Mouse (Mus musculus): ENCODE measurements around the gene Fcgr1. TPM values are rescaled to one million over a fixed set of nuclear protein-coding genes. Genes with fewer than 3 reads are reported as not detected.
A peak's percentile ranks its signal among the peaks of the same experiment; 100 is the strongest.
"Not testable (repeated sequence)": the region's sequence is repeated elsewhere in the genome, so short reads cannot be mapped to it uniquely, and the experiment has no call there.

The Fcgr1 gene
- total and polyA plus RNA-seq, 2 experiments = 2.2 to 3.7 TPM

DNA sequence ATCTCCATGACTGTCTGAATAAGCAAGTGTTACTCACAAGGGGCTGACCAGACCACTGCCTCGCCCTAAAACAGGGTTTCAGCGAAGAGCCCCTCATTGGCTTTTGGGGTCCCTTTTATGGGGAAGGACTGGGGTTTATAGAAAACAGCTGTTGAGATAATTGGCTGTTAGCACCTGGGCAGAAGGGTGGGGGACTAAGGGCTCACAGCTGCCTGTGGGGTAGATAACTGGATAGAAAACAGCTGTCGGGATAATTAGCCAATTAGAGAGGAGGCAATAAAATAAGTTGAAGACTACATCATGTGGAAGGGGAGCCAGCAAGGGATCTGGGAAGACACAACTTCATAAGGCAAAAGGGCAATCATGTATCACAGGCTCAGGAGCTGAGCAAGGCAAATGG, 42.9 kb downstream of the Fcgr1 start:
- 94% methylated on average over 3 of the region's 3 CpGs for WGBS
- Histone ChIP-seq H3K4me3 (ENCODE audit: insufficient read depth, low read depth, low read length) (no peak overlapping the region), H3K27ac (replicated peaks; ENCODE audit: insufficient read depth, low read depth, low read length) (no peak overlapping the region), H3K36me3 (ENCODE audit: control insufficient read depth, insufficient read depth, low read length) (no peaks in the 10 kb centered on the region), H3K27me3 (ENCODE audit: control insufficient read depth, insufficient read depth, low read length) (no peaks in the 10 kb centered on the region), H3K9ac (ENCODE audit: low read depth, low read length) (no peak overlapping the region), H3K79me2 (ENCODE audit: control insufficient read depth, insufficient read depth, low read length) (no peaks in the 10 kb centered on the region), H3K4me1 (ENCODE audit: control insufficient read depth, insufficient read depth, low read length) (peaks cover 2% of the 10 kb centered on the region; the same call in 1 of the 2 replicates)
- no peak for DNase-seq (ENCODE audit: extremely low read depth, low read depth, low spot score)
- TF ChIP-seq POLR2A (IDR thresholded peaks at IDR 0.05; ENCODE audit: extremely low read depth, insufficient read depth, low read length) (no peak), CTCF (IDR thresholded peaks at IDR 0.05; ENCODE audit: low read depth, low read length) (no peak)

DNA sequence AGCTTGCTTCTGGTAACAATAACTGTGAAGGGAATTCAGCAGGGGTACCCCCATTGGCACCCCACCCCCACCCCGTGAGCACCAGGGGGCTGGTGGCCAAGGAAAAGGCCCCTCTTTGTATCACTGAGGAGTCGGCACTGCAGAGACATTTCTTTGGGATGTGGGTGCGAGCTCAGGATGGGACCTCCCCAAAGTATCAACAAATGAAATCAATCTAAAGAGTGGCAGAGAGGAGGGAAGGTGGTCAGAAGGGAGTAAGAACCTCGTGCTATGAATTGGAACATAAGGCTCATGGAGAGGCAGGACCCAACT, 44.8 kb downstream of the Fcgr1 start:
- no peaks in the 10 kb centered on the region for H3K36me3 ChIP-seq (ENCODE audit: control insufficient read depth, insufficient read depth, low read length)
- peaks cover 7% of the 10 kb centered on the region for H3K4me1 ChIP-seq (ENCODE audit: control insufficient read depth, insufficient read depth, low read length)
- no peak overlapping the region for H3K4me3 ChIP-seq (ENCODE audit: insufficient read depth, low read depth, low read length)
- TF ChIP-seq CTCF (IDR thresholded peaks at IDR 0.05; ENCODE audit: low read depth, low read length) = no peak
- TF ChIP-seq POLR2A (IDR thresholded peaks at IDR 0.05; ENCODE audit: extremely low read depth, insufficient read depth, low read length) = no peak
- 58% methylated on average over 4 of the region's 4 CpGs for WGBS
- H3K27ac ChIP-seq (replicated peaks; ENCODE audit: insufficient read depth, low read depth, low read length) = no peak overlapping the region
- H3K79me2 ChIP-seq (ENCODE audit: control insufficient read depth, insufficient read depth, low read length) = no peaks in the 10 kb centered on the region
- no peak for DNase-seq (ENCODE audit: extremely low read depth, low read depth, low spot score)
- no peak overlapping the region for H3K9ac ChIP-seq (ENCODE audit: low read depth, low read length)
- H3K27me3 ChIP-seq (ENCODE audit: control insufficient read depth, insufficient read depth, low read length) = no peaks in the 10 kb centered on the region

DNA sequence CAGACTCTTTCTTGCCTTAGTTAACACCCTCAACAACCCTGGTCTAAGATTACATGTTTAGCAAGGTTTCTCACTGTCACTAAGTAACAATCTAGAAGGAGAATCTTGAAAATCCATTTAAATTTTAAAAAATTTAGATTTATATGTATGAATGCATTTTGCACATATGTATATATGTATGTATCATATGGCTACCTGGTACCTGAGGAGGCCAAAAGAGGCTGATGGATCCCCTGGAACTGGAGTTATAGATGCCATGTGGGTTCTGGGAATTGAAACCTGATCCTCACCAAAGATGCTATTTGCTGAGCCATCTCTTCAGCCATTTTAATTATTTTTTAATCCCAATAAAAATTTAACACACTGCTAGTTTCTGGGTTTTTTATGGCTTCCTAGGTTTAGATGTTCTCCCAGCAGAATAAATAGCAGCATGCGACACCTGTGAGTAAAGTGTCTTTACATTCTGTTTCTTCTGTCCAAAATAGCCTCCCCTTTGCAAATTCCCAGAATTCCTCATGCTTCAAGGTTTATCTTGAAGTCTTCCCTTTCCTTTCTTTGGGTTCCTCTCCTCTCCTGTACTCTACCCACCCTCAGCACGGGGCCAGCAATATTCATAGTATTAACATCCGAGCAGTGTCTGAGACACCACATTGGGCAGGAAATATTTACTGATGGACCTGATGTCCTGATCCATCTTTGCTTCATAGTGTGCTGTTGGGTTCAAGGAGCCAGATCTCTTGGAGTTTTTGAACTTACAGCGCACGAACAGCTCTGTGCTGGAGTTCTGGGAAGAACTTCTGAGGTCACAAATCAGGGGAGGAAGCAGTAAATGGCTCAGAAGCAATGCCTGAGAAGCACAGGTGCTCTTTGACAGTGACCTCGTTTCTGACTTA, 45.4 kb downstream of the Fcgr1 start:
- Histone ChIP-seq H3K27ac (replicated peaks; ENCODE audit: insufficient read depth, low read depth, low read length) (no peak overlapping the region), H3K4me3 (ENCODE audit: insufficient read depth, low read depth, low read length) (no peak overlapping the region), H3K79me2 (ENCODE audit: control insufficient read depth, insufficient read depth, low read length) (no peaks in the 10 kb centered on the region), H3K36me3 (ENCODE audit: control insufficient read depth, insufficient read depth, low read length) (no peaks in the 10 kb centered on the region), H3K4me1 (ENCODE audit: control insufficient read depth, insufficient read depth, low read length) (peaks cover 8% of the 10 kb centered on the region), H3K27me3 (ENCODE audit: control insufficient read depth, insufficient read depth, low read length) (no peaks in the 10 kb centered on the region), H3K9ac (ENCODE audit: low read depth, low read length) (no peak overlapping the region)
- WGBS = 60% methylated on average over 6 of the region's 6 CpGs
- TF ChIP-seq CTCF (IDR thresholded peaks at IDR 0.05; ENCODE audit: low read depth, low read length) (no peak), POLR2A (IDR thresholded peaks at IDR 0.05; ENCODE audit: extremely low read depth, insufficient read depth, low read length) (no peak)
- no peak for DNase-seq (ENCODE audit: extremely low read depth, low read depth, low spot score)

DNA sequence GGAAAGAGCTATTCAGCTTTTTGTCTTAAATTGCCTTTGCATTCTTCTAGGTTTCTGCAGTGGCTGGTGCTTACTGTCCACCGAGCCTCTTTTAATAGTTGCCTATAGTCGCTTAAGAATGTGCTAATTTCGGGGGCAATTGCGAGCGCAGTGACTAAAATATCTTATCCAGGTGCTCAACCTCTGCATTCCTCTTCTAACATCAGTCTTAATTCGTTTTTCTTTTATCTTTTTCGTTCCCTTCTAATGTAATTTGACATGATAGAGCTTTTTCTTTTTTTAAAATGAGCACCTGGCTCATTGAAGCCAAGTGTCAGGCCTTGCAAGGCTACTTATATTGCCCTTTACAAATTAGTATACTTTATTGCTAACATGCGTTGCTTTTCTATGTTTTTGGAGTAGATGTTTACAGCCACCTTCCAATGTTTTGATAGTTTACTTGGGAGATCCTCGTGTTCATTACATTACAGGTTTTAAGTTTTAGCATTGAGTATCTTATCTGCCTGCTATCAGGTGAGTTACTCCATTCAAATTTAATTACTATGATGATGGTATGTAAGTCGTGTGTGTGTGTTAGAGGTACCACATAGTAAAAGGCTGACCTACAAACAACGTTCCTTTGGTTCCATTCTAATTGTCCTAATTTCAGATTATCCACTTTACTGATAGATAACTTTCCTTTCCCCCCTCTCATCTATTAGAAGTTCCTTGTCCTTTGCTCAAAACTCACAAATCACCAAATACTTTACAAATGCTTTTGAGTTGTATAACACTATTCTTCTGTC, 46.2 kb downstream of the Fcgr1 start:
- Histone ChIP-seq H3K36me3 (ENCODE audit: control insufficient read depth, insufficient read depth, low read length) (no peaks in the 10 kb centered on the region), H3K4me3 (ENCODE audit: insufficient read depth, low read depth, low read length) (no peak overlapping the region), H3K4me1 (ENCODE audit: control insufficient read depth, insufficient read depth, low read length) (peaks cover 10% of the 10 kb centered on the region), H3K27ac (replicated peaks; ENCODE audit: insufficient read depth, low read depth, low read length) (no peak overlapping the region), H3K79me2 (ENCODE audit: control insufficient read depth, insufficient read depth, low read length) (no peaks in the 10 kb centered on the region), H3K27me3 (ENCODE audit: control insufficient read depth, insufficient read depth, low read length) (no peaks in the 10 kb centered on the region), H3K9ac (ENCODE audit: low read depth, low read length) (no peak overlapping the region)
- DNase-seq (ENCODE audit: extremely low read depth, low read depth, low spot score) = no peak
- WGBS = 45% methylated on average over 11 of the region's 11 CpGs
- TF ChIP-seq POLR2A (IDR thresholded peaks at IDR 0.05; ENCODE audit: extremely low read depth, insufficient read depth, low read length) (no peak), CTCF (IDR thresholded peaks at IDR 0.05; ENCODE audit: low read depth, low read length) (no peak)

DNA sequence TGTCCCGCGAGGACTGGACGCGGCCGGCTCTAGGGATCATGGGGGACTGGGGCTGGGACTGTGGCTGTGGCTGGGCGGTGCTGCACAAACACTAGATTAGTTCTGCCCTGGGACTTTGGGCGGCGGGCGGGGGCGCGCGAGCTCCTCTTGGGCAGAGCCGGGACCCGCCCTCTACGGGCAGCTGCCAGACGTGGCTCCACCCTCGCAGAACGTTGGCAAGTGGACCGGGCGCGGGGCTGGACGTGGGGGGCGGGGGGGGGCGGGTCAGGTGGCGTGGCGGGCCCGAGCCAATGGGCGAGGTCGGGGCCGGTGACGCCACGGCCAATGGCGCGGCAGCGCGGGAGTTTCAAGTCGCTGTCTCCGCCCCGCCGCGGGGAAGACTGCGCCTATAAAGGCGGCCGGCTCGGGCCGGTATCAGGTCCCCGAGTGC, 47.3 kb downstream of the Fcgr1 start, which contains the start of gene Hist2h3c1:
Gene Hist2h3c1, plus strand, starts transcription at position 259 of the 430 bp plus-strand sequence.
- peak within 1 kb of the TSS; percentile 82 for H3K27ac ChIP-seq (replicated peaks; ENCODE audit: insufficient read depth, low read depth, low read length)
- H3K4me3 ChIP-seq (ENCODE audit: insufficient read depth, low read depth, low read length) = peak within 1 kb of the TSS; percentile 78
- not testable (repeated sequence) for DNase-seq (ENCODE audit: extremely low read depth, low read depth, low spot score); H3K79me2 ChIP-seq (ENCODE audit: control insufficient read depth, insufficient read depth, low read length); H3K27me3 ChIP-seq (ENCODE audit: control insufficient read depth, insufficient read depth, low read length); H3K4me1 ChIP-seq (ENCODE audit: control insufficient read depth, insufficient read depth, low read length); H3K36me3 ChIP-seq (ENCODE audit: control insufficient read depth, insufficient read depth, low read length)
- WGBS = 1% methylated on average over 14 of the region's 47 CpGs
- peak within 1 kb of the TSS; percentile 91 for H3K9ac ChIP-seq (ENCODE audit: low read depth, low read length)

DNA sequence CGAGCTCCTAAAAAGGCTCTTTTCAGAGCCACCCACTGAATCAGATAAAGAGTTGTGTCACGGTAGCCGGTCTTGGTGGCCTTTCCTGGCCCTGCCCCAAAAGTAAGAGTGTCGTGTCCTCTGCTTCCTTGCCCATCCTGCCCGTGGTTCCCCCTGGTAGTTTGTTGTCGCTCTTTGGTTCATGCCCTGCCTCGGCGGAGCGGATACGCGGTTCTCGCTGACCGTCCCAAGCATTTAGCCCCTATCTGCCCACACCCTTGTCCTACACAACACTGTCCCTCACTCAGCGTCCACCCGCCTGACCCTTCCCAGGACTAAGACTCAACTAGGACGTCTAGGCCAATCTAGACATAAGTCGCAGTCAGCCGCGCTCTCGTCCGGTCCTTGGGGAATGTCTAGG, 47.8 kb downstream of the Fcgr1 start:
- Histone ChIP-seq H3K9ac (ENCODE audit: low read depth, low read length) (peak overlapping the region; percentile 91), H3K4me3 (ENCODE audit: insufficient read depth, low read depth, low read length) (peak overlapping the region; percentile 78), H3K27ac (replicated peaks; ENCODE audit: insufficient read depth, low read depth, low read length) (peak overlapping the region; percentile 82)
- not testable (repeated sequence) for H3K79me2 ChIP-seq (ENCODE audit: control insufficient read depth, insufficient read depth, low read length); H3K36me3 ChIP-seq (ENCODE audit: control insufficient read depth, insufficient read depth, low read length); DNase-seq (ENCODE audit: extremely low read depth, low read depth, low spot score); H3K27me3 ChIP-seq (ENCODE audit: control insufficient read depth, insufficient read depth, low read length); H3K4me1 ChIP-seq (ENCODE audit: control insufficient read depth, insufficient read depth, low read length)
- 0% methylated on average over 12 of the region's 21 CpGs for WGBS
